8 mouse cellular contexts compared by ENCODE assay signal in the genomic region with DNA sequence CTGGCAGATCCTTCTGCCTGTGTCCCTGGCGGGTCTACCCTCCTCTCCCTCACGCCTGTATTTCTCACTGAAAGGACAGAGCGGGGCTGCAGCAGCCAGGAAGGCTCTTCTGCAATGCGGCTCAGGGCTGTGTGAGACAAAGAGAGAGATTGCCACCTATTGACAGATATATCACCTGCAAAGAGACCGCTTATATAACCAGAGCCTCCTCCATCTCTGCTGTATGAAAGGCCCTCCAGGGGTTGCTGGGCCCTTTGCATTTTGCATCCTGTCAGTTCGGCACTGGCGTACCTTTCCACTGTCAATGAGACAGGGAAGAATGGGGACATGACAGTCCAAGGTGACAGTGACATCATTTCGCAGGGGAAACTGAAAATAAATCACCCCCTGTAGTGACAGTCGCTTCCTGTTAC. TPM values are rescaled to one million over a fixed set of nuclear protein-coding genes. Genes with fewer than 3 reads are reported as not detected.
DNase-seq lines count a peak whose midpoint lies in the region; ATAC-seq and TF ChIP-seq lines count a peak whose summit lies in the region.

No protein-coding gene starts in this region.

- no peak for TF ChIP-seq POLR2A in testis, adult 2 months (IDR thresholded peaks at IDR 0.05; ENCODE audit: control insufficient read depth, low read depth, low read length)

- WGBS in heart, embryonic 13.5 days, result 20% methylated on average over 9 of the region's 9 CpGs
- WGBS in kidney, postnatal 0 days, result 35% methylated on average over 9 of the region's 9 CpGs
- 49% methylated on average over 9 of the region's 9 CpGs for WGBS in liver, embryonic 12.5 days (ENCODE audit: insufficient replicate concordance)

- H3K4me1 ChIP-seq in testis, adult 2 months (ENCODE audit: control insufficient read depth, insufficient read depth, low read length), result peaks cover 16% of the 10 kb centered on the region
- peaks cover 59% of the 10 kb centered on the region for H3K4me1 ChIP-seq in heart, embryonic 13.5 days
- H3K4me1 ChIP-seq in kidney, postnatal 0 days (replicated peaks; ENCODE audit: insufficient read depth, low read length), result peaks cover 33% of the 10 kb centered on the region
- peaks cover 20% of the 10 kb centered on the region for H3K4me1 ChIP-seq in liver, embryonic 12.5 days

- no peaks in the 10 kb centered on the region for H3K9me3 ChIP-seq in heart, embryonic 13.5 days
- no peaks in the 10 kb centered on the region for H3K9me3 ChIP-seq in kidney, postnatal 0 days (replicated peaks; ENCODE audit: low read length)
- no peaks in the 10 kb centered on the region for H3K9me3 ChIP-seq in liver, embryonic 12.5 days (replicated peaks)

- peak overlapping the region; percentile 24; the same call in 1 of the 2 replicates for H3K4me2 ChIP-seq in heart, embryonic 13.5 days
- H3K4me2 ChIP-seq in kidney, postnatal 0 days (ENCODE audit: low read length), result no peak overlapping the region
- no peak overlapping the region for H3K4me2 ChIP-seq in liver, embryonic 12.5 days

- no peak overlapping the region for H3K4me3 ChIP-seq in testis, adult 2 months (ENCODE audit: control insufficient read depth, low read depth, low read length)
- no peak overlapping the region for H3K4me3 ChIP-seq in heart, embryonic 13.5 days
- H3K4me3 ChIP-seq in kidney, postnatal 0 days (replicated peaks; ENCODE audit: low read depth, low read length), result no peak overlapping the region
- no peak overlapping the region for H3K4me3 ChIP-seq in liver, embryonic 12.5 days

- ATAC-seq in heart, embryonic 13.5 days (ENCODE audit: extremely low read depth, insufficient number of reproducible peaks, low FRiP score, low TSS enrichment), result no peak
- no peak for ATAC-seq in kidney, postnatal 0 days (replicated peaks; ENCODE audit: low FRiP score, low read depth)
- peak; percentile 41; the same call in 1 of the 2 replicates for ATAC-seq in liver, embryonic 12.5 days

- TF ChIP-seq CTCF in testis, adult 2 months (IDR thresholded peaks at IDR 0.05; ENCODE audit: control insufficient read depth, insufficient read depth, insufficient replicate concordance, low read depth, low read length), result peak; percentile 14; the same call in 1 of the 2 replicates
- peak; percentile 62 for TF ChIP-seq CTCF in kidney, postnatal 0 days (IDR thresholded peaks at IDR 0.05; ENCODE audit: low read depth)

- H3K27ac ChIP-seq in testis, adult 2 months (ENCODE audit: control insufficient read depth, insufficient read depth, low read depth, low read length), result no peak overlapping the region
- peak overlapping the region; percentile 87 for H3K27ac ChIP-seq in heart, embryonic 13.5 days (replicated peaks)
- peak overlapping the region; percentile 47; the same call in 1 of the 2 replicates for H3K27ac ChIP-seq in kidney, postnatal 0 days
- H3K27ac ChIP-seq in liver, embryonic 12.5 days, result no peak overlapping the region

- no peaks in the 10 kb centered on the region for H3K36me3 ChIP-seq in testis, adult 2 months (ENCODE audit: control insufficient read depth, insufficient read depth, low read length)
- H3K36me3 ChIP-seq in heart, embryonic 13.5 days, result peaks cover 64% of the 10 kb centered on the region
- H3K36me3 ChIP-seq in kidney, postnatal 0 days (ENCODE audit: insufficient read depth, low read length), result no peaks in the 10 kb centered on the region
- H3K36me3 ChIP-seq in liver, embryonic 12.5 days, result no peaks in the 10 kb centered on the region; the same call in 1 of the 2 replicates

- H3K9ac ChIP-seq in heart, embryonic 13.5 days, result peak overlapping the region; percentile 44
- no peak overlapping the region for H3K9ac ChIP-seq in kidney, postnatal 0 days (ENCODE audit: low read depth, low read length)
- no peak overlapping the region for H3K9ac ChIP-seq in liver, embryonic 12.5 days

- no peaks in the 10 kb centered on the region for H3K27me3 ChIP-seq in testis, adult 2 months (ENCODE audit: control insufficient read depth, insufficient read depth, low read length)
- H3K27me3 ChIP-seq in heart, embryonic 13.5 days (replicated peaks), result no peaks in the 10 kb centered on the region
- H3K27me3 ChIP-seq in kidney, postnatal 0 days (ENCODE audit: insufficient read depth, low read length), result no peaks in the 10 kb centered on the region
- H3K27me3 ChIP-seq in liver, embryonic 12.5 days (replicated peaks), result no peaks in the 10 kb centered on the region

- DNase-seq in testis, postnatal 10 days (ENCODE audit: low spot score), result no peak
- DNase-seq in cerebellum, adult 9-10 months, result peak; percentile 94
- peak; percentile 74 for DNase-seq in kidney, postnatal 0 days (ENCODE audit: low spot score)
- DNase-seq in right cerebral cortex, postnatal 10 days (ENCODE audit: low spot score in 2 of 2), result peak; percentile 73 to 80
- no peak for DNase-seq in urinary bladder, postnatal 36 days (ENCODE audit: low spot score in 2 of 2)

RNA-seq across cellular contexts. Expression of a gene that starts 35.8 kb away (rescaled TPM):
- polyA plus RNA-seq in testis, adult 2 months (2012; rRNA removed), result 4.8 and 5.4 TPM in 2 replicates
- polyA plus RNA-seq in heart, embryonic 13.5 days (2015; fragmentation: Nextera tagmentation; extraction: Ambion mirVana), result 429 and 466 TPM in 2 replicates
- 641 and 681 TPM in 2 replicates for polyA plus RNA-seq in kidney, postnatal 0 days (2015; fragmentation: Nextera tagmentation; extraction: Ambion mirVana)
- polyA plus RNA-seq in liver, embryonic 12.5 days (2016; fragmentation: Nextera tagmentation; extraction: Ambion mirVana), result 44.7 and 54.2 TPM in 2 replicates

RNA-seq across cellular contexts. Expression of a gene that starts 48.5 kb away (rescaled TPM):
- 1.2 TPM in 2 replicates for polyA plus RNA-seq in testis, adult 2 months (2012; rRNA removed)
- 0.31 and 0.57 TPM in 2 replicates for polyA plus RNA-seq in heart, embryonic 13.5 days (2015; fragmentation: Nextera tagmentation; extraction: Ambion mirVana)
- 1.9 and 2.8 TPM in 2 replicates for polyA plus RNA-seq in kidney, postnatal 0 days (2015; fragmentation: Nextera tagmentation; extraction: Ambion mirVana)
- polyA plus RNA-seq in liver, embryonic 12.5 days (2016; fragmentation: Nextera tagmentation; extraction: Ambion mirVana), result not detected in 2 replicates

RNA-seq across cellular contexts. Expression of a gene that starts 55.7 kb away (rescaled TPM):
- 9.4 and 12.5 TPM in 2 replicates for polyA plus RNA-seq in testis, adult 2 months (2012; rRNA removed)
- polyA plus RNA-seq in heart, embryonic 13.5 days (2015; fragmentation: Nextera tagmentation; extraction: Ambion mirVana), result 35.0 and 37.1 TPM in 2 replicates
- 54.1 and 58.8 TPM in 2 replicates for polyA plus RNA-seq in kidney, postnatal 0 days (2015; fragmentation: Nextera tagmentation; extraction: Ambion mirVana)
- 22.0 and 22.2 TPM in 2 replicates for polyA plus RNA-seq in liver, embryonic 12.5 days (2016; fragmentation: Nextera tagmentation; extraction: Ambion mirVana)

Comparison
In these comparisons a context has a peak if more than half of its experiments do, and no peak if none do; other contexts are left out.
1. H3K27ac ChIP-seq: peak in heart, embryonic 13.5 days (single experiment) and kidney, postnatal 0 days (single experiment); none in testis, adult 2 months (single experiment) and liver, embryonic 12.5 days (single experiment).
2. DNase-seq: peak in cerebellum, adult 9-10 months (single experiment), kidney, postnatal 0 days (single experiment) and right cerebral cortex, postnatal 10 days (2 of 2); none in testis, postnatal 10 days (single experiment) and urinary bladder, postnatal 36 days (0 of 2).